Mouse (Mus musculus): ENCODE data around the gene Tspo2. TPM values are rescaled to one million over a fixed set of nuclear protein-coding genes. Genes with fewer than 3 reads are reported as not detected.

Tspo2 gene
- total RNA-seq, 4 experiments from 2014 or later, result not detected

DNA sequence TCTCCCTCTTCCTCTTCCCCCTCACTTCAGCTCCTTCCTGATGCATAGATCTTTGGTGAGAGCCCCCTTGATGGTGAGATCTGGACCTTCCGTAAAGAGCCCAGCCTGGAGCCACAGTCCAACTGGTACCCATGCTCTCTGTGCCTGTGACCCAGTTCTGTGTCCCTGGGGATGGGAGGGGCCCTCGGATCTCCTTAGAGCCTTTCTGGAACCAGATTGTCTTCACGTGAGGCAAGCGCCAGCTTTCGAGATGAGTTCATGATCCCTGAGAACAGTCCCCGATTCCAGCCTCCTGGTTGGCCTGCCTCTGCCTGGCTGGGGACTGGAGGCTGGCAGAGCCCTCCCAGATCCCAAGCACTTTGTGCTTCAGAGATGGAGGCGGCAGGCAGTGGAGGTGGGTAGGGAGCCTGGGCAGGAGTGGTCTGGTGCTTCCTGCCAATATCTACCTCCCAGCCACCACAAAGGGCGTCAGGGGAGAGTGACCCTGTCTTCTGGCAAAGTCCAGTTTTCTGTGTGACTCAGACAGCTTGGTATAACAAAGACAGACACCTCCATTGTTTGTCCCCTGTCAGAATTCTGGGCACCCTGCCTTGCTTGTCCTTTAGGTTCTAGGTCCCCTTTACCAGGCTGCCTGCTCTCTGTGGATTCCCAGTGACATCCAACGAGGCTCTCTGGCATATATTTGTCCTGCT, 577 bp upstream of the Tspo2 start:
- no peak for DNase-seq (ENCODE audit: low spot score in 2 of 2)

- DNase-seq (ENCODE audit: low spot score in 2 of 2), result no peak
These were observed 513 bp downstream of the Tspo2 start for GRCm38 (mm10) chr17:48450666-48451352.

- DNase-seq (ENCODE audit: low spot score in 2 of 2), result no peak
These were observed 3.6 kb downstream of the Tspo2 start for GRCm38 (mm10) chr17:48447675-48448074.

DNA sequence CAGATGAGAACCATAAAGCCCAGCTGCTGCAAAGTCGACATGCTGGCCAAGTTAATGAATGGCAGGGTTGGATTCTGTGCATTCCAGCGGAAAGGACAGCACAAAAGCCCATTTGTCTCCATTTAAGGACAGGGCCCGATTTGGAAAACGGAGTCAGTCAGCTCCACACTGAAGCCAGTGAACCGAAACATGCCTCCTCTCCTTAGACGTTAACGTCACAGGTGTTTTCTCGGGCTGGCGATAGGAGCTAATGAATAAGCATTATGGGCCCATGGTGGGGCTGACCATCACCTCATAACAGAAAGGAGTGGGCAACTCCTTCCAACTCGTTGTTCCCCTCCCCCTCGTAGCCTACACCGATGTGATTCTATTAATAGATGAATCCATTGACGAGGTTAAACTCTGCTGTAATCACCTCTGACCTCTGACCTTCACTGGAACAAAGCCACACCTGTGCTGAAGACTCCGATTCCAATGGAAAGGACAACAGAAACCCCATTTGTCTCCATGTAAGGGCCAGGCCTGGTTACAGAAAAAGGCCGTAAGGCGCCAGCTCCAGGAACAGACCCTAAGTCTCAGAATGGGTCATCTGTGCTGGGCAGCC, 7.7 kb downstream of the Tspo2 start:
- DNase-seq (ENCODE audit: low spot score in 2 of 2), result no peak

- no peak for DNase-seq (ENCODE audit: low spot score in 2 of 2)
These were observed 8.4 kb downstream of the Tspo2 start for GRCm38 (mm10) chr17:48442745-48443457.

GRCm38 (mm10) chr17:48437421-48437911, 13.9 kb downstream of the Tspo2 start:
- no peak for DNase-seq (ENCODE audit: low spot score in 2 of 2)

DNA sequence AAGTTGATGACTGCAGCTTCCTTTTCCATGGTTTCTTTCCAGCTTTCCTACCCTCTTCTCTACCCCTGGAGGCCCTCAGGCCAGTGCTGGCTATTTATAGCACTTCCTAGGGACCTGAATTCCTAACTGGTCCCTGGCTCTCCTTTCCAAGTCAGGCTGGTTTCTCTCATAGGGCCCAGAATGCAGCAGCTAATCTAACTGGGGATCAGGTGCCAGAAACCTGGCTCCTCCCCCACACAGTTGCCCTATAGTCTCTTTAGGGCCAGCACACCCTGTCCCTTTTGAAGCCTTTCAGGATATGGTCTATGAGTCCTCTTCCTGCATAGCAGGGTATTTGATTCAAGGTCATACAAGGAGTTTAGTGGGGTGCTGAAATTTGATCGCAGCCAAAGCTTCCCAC, 14.8 kb downstream of the Tspo2 start:
- DNase-seq (ENCODE audit: low spot score in 2 of 2), result no peak

DNA sequence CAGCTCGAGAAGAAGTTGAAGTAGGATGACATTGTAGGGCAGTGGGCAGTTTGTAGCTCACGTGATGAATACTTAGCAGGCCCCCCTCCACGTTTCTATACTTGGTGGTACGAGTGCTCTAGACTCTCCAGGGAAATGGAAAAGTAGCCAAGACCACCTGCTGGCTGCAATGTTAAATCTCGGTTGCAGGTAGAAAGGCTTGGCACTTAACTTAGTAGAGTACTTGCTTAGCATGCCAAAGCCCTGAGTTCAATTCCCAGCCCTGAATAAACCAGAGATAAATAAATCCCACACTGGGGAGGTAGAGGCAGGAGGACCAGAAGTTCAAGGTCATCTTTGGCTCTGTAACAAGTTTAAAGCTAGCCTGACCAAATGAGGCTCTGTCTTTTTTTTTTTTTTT, 16.8 kb downstream of the Tspo2 start:
- no peak for DNase-seq (ENCODE audit: low spot score in 2 of 2)

DNA sequence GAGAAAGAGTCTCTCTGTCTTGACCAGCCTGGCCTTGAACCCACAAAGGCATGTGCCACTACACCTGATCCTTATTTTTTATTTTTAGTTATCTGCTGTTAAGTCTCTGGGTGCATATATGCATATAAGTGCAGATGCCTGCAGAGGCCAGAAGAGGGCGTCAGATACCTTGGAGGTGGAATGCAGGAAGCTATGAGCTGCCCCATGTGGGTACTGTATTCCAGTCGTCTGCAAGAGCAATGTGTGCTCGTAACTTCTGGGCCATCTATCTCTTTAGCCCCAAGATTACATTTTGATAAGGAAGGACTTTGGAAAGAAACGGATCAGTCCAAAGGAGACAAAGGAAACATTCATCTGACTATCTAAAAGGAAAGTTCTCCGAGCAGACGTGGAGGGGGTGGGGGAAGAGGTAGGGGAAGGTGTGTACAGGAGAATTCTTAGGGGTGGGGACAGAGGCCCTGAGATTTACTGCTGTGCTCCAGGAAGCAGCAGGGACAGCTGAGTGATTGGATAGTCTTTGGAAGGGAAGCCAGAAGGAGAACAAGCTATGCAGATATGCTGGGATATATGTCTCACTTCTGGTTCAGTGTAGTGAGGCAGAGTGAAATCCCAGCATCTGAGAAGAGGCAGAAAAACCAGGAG, 17.5 kb downstream of the Tspo2 start:
- no peak for DNase-seq (ENCODE audit: low spot score in 2 of 2)

DNA sequence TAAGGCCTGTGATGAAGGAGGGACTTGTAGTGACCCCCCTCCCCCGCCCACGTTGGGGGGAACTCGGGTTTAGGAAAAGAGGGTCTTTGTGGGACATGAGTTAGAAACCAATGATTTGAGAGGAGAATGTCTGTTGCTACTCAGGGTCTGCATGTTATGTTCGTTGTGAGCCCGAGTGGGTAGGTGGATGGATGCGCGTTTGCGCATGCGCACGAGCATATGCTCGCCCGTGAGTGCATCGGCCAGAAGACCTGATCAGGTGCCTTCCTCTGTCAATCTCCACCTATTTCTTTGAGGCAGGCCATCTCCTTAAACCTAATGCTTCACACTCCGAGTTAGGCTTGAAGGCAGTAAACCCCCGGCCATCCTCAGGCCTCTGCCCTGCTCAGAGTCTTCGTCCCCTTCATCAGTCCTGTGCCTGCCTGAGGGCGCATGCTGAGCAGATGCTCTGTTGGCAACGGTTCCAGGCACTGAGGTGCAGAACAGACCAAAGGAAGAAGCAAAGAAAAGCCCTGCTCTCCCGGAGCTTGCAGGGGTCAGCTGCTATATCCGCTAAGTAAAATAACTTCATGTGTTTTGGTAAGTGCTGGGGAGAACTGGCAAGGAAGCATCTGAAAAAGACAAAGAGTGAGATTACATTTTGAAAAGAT, 18.2 kb downstream of the Tspo2 start:
- no peak for DNase-seq (ENCODE audit: low spot score in 2 of 2)

- no peak for DNase-seq (ENCODE audit: low spot score in 2 of 2)
These were observed 19.0 kb downstream of the Tspo2 start, which contains the start of gene Apobec2 for GRCm38 (mm10) chr17:48432158-48432980. Gene Apobec2 (minus strand): TSS chr17:48432930.

DNA sequence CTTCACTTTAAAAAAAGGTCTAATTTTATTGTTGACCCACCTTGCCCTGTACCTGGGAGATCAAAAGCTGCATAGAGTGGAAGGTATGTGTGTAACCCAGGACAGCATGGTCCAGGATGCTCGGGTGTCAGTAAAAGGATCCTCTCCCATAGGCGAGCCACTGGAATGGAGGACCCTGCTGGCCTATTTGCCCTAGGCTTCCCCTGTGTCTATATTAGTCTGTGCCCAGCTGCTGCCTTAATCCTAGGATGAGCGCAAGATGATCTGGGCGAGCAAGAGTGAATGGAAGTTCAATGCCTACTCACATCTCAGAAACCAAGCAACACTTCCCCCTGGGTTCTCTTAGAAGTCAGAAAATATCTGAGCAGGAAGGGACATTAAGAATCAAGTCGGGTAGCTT, 20.3 kb downstream of the Tspo2 start:
- no peak for DNase-seq (ENCODE audit: low spot score in 2 of 2)

GRCm38 (mm10) chr17:48430394-48430793, 20.9 kb downstream of the Tspo2 start:
- DNase-seq (ENCODE audit: low spot score in 2 of 2), result no peak

DNA sequence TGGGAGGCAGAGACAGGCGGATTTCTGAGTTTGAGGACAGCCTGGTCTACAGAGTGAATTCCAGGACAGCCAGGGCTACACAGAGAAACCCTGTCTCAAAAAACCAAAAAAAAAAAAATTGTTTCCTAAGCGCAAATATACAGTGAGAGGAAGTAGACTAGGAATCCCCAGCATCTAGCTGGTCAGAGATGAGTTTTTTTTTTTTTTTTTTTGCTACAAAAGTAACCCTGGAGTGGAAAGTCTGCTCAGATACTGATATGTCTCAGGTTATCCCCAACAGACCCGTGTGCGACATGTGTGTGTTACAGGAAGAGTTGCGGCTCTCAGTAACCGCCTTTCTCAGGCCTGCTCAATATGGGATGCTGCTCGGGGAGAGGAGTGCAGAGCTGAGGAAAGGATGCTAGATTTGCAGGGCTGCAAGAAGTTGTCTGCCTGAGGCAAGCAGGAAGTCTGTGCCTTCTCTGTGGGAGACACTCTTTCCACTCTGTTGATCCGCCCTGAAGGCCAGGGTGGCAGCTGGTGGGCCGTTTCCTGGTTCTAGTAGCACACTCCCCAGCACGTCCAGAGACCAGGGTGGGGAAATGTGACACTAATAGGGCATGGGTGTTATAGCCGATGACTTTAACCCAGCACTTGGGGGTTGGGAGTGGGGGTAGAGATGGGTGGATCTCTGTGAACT, 23.3 kb downstream of the Tspo2 start:
- DNase-seq (ENCODE audit: low spot score in 2 of 2), result no peak

DNA sequence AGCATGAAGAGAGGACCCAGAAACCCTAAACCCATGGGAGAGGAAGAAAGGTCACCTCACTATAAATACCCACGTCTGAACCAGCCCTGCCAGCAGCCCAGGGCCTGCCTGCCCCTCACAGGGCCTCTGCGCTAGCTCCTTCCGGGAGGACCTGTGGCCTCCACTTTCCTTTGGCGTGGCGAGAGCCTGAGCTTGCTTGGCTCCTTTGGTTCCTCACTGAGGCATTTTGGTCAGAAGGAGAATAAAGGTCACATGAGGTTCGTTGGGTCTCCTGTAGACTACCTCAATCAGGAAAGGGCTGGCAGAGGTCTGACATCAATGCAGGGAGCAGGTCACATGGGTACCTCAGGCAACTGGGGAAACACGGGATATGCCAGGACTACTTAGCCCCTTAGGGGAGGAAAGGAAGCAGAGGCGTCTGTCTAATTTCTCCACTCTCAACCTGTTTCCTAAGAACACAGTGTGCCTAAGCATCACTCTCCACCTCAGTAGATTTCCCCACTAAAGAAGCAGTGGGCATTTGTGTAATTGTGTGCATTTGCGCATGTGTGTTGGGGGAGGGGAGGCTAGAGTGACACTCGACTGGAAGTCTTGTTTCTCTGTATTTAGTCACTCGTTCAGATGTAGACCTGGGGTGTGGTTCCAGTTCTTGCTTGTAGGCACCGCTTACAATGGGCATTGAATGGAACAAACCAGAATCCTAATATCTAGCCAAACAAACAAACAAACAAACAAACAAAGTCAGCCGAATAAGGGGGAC, 24.2 kb downstream of the Tspo2 start:
- DNase-seq (ENCODE audit: low spot score in 2 of 2), result no peak

DNA sequence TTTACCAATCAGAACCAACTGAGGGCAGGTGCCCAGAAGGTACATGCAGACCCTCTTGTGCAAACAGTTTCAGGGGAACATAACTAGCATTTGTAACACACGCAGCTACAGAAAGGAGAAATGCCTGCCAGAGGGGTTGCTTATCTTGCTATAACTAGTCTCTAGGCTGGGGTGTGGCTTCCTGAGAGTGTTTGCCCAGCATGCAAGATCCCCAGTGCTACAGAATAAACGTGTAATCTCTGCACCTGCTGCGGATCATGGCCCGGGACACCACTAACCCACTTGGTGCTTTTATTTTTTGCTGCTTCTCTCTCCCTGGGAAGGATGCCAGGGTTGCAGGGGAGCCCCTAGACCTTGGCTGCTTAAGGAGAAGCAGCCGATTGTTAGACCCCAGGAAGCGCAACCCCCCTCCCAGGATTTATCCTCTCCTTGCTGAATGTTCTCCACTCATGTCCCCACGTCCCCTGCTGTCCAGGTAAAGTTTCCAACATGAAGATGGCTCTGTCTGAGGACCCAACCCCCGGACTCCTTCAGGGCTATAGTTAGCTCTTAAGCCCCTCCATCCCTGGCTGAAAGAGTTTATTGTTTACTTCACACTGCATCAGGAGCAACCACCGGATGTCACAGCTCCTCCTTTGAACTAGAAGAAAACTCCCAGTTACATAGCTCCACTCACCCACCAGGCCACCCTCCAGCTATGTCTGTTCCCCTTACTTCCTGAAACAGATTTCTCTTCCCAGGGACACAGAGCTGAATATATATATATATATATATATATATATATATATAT, 25.3 kb downstream of the Tspo2 start:
- DNase-seq (ENCODE audit: low spot score in 2 of 2), result no peak

- no peak for DNase-seq (ENCODE audit: low spot score in 2 of 2)
These were observed 27.1 kb downstream of the Tspo2 start for GRCm38 (mm10) chr17:48424237-48424636.

DNA sequence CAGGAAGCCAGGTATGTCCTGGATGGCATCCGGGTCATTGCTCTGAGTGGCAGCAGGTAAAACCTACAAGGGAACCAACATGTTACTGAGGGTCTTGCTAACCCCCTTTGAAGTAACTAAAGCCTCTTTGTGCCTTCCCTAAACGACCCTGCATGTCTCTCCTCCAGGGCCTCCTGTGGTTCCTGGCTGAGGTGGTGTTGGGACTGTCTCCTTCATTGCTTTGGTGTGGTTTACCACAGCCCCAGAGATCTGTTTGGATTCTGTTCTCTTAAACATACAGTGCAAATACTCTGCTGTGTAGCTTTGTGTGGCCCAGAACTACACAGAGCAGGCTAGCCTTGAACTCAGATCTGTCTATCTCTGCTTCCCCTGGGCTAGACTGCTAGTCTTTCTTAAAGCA, 31.8 kb downstream of the Tspo2 start:
- DNase-seq (ENCODE audit: low spot score in 2 of 2), result no peak

All from layer of hippocampus, adult 8-10 months (tissue).